Mouse (Mus musculus) thymus, adult 2 months (tissue): ENCODE measurements around the gene Rxfp4.

Experiments
- CTCF ChIP-seq: fragments of 200-500 bp; IDR thresholded peaks from 2 replicates; pipeline ENCODE4 v1.5.1; 2012; ENCODE audit warnings: mild to moderate bottlenecking, control low read depth, low read length, moderate library complexity, borderline replicate concordance; ENCODE audit not compliant: control insufficient read depth, poor library complexity, insufficient read depth; ENCODE audit errors: extremely low read depth
- POLR2A ChIP-seq: fragments of 200-500 bp; IDR thresholded peaks from 2 replicates; pipeline ENCODE4 v1.6.1; 2012; ENCODE audit warnings: mild to moderate bottlenecking, low read length, control low read depth, moderate library complexity; ENCODE audit not compliant: control insufficient read depth, poor library complexity, insufficient read depth; ENCODE audit errors: extremely low read depth

DNA sequence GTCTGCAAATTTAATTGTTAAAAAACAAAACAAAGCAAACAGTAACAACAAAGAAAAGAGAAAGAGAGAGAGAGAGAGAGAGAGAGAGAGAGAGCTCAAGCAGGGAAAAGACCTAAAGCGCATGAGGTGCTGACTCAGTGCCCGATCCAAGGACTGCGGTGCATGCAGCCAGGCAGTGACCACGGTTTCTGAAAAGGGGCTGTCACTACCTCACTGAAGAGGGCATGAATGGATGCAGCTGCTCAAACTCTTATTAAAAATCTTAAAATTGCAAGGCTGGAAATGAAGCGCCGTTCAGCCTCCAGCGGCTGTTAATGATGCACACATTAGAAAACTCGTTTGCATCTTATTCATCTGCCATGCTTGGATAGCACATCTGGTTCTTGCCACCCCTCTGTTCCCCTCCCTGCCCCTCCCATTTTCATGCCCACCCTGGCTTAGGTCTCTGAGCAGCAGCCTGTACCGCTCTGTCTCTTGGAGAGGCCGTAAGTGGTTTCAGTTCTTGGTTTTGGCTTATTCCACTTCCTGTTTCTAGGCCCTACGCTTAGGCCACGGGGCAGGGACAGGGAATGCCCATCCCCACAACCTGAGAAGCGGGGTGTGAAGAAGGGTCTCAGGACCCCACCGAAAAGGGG, 5.0 kb downstream of the Rxfp4 start:
- TF ChIP-seq CTCF (no peak), POLR2A (no peak)
